Mouse (Mus musculus) heart, postnatal 0 days (tissue): ENCODE data around the gene Fcgr2b.

Experiments
- CTCF ChIP-seq: IDR thresholded peaks from 2 replicates; pipeline ENCODE4 v1.5.1; 2016; ENCODE audit warnings: antibody characterized with exemption, control low read depth, low read depth
- EP300 ChIP-seq: IDR thresholded peaks from 2 replicates; pipeline ENCODE4 v1.6.1; 2016; ENCODE audit warnings: antibody characterized with exemption, low read depth

DNA sequence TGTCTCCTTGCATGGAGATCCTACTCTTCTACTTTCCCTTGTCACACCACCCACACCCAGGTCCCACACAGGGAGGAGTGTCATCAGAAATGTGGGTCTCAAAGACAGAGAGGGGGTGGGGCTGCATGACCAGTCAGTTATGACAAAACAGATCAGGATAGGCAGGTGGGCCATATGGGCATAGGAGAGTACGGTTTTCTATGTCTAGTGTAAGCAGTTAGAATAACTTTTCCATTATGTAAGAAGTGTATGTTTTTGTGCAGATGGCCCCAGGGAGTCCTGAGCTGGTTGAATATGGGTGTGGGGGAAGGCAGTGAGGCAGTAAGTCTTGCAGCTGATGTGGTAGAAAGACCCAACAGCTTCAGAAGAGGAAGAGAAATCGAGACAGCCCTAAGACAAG lies 47.9 kb downstream of the Fcgr2b start:
- no peak for TF ChIP-seq EP300
- no peak for TF ChIP-seq CTCF
